Mouse (Mus musculus) CD4-positive helper T cell, adult 2 months (primary cell): Measurements from ENCODE around the gene Poll.

Experiments used
- DNase-seq: peaks from one replicate; pipeline ENCODE4 v3.0.0-alpha.2; 2012; ENCODE audit warnings: low read depth, missing footprints, low spot score

Poll gene

DNA sequence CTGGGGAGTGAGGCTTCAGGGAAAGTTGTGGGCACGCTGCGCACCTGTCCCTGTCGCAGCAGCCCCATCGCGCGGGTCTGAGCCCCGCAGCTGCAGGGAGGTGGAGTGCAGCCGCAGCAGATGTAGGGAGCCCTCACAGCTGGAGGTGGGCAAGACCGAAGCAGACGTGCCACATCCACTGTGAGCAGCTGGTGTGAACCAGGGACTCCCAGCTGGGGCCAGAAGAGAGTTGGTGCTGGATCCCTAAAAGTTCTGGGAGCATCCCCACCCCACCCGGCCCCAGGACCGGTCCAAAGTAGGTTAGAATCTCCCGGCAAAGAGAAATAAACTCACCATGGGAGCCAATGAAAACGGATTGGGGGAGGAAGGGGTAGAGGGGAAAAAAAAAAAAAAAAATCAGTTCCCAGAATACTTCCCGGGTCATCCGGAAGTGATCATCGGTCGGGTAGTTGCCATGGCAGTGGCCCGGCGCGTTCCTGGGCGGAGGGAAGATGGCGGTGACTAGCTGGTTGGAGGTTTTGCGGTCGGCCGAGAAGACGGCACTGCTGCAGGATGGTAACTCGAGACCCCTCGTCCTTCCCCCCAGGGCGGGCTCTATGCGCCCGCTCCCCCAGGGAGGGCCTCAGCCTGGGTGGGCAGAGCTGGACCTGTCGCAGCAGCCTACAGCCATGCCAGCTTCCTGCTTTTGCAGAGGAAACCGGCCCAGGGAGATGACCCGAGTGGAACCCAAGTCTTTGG lies at the start of gene Poll, which contains the start of gene Gm17018:
Poll (minus strand) TSS at position 379 of the 738 bp plus-strand sequence.
Gm17018 (plus strand) TSS at position 463 of the 738 bp plus-strand sequence.
- peak; percentile 87 for DNase-seq

- no peak for DNase-seq
Observed at GRCm38 (mm10) chr19:45608648-45609339, 48.5 kb upstream of the Poll start.

DNA sequence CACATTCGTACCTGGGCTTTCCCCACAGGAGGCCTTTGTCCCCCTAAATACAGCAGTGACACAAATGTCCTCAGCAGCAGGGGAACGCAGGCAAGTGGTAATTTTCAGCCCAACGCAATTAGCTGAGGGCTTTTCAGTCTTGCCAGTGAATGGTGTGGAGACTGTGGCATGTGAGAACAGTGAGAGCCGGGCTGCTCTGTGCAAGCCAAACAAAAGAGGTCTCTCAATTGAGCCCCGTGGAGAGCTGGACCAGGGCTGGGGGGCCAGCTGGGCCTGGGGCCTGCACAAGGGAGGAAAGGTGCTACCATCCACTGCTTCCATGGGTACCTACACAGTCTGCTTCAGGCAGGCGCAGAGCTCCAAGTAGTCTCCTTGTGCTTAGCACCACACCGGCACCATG lies 47.1 kb upstream of the Poll start:
- DNase-seq = no peak

- DNase-seq = no peak
Observed at GRCm38 (mm10) chr19:45606701-45607100, 46.4 kb upstream of the Poll start.

- DNase-seq = no peak
Observed at GRCm38 (mm10) chr19:45602606-45603005, 42.3 kb upstream of the Poll start.

DNA sequence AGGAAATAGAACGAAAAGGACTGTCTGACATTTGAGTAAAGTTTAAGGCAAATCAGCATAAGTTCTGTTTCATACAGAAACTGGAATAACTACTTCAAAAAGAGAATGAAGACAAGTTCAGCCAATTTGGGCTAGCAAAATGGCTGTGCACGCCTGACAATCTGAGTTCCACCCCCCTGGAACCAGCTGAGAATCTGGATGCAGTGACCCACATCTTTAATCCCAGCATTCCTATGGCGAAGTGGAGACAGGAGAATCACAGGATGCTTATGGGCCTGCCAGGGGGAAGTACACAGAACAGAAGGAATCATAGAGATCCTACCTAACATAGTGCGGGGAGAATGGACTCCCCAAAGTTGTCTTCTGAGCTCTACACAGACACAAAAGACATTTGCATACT lies 36.8 kb upstream of the Poll start:
- no peak for DNase-seq

- no peak for DNase-seq
Observed at GRCm38 (mm10) chr19:45596434-45596833, 36.1 kb upstream of the Poll start.

GRCm38 (mm10) chr19:45596019-45596418 lies 35.7 kb upstream of the Poll start:
- no peak for DNase-seq

DNA sequence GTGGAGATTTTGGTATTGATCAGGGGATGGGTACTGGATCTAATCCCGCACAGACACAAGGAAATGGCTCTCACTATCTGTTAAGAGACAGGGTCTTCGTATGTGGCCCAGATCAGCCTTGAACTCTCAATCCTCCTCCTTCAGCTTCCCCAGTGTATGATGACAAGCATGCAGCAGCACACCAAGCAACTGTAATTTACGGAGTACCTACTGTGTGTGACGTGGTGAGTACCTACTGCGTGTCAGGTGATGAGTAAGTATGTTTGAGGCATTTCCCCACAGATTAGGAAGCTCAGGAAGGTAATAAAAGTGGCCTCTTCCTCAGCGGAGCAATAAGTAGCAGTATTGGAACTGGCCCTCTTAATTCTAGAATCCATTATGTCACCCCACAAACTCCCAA lies 35.1 kb upstream of the Poll start:
- no peak for DNase-seq

- DNase-seq = no peak
Observed at GRCm38 (mm10) chr19:45594079-45594478, 33.7 kb upstream of the Poll start.

DNA sequence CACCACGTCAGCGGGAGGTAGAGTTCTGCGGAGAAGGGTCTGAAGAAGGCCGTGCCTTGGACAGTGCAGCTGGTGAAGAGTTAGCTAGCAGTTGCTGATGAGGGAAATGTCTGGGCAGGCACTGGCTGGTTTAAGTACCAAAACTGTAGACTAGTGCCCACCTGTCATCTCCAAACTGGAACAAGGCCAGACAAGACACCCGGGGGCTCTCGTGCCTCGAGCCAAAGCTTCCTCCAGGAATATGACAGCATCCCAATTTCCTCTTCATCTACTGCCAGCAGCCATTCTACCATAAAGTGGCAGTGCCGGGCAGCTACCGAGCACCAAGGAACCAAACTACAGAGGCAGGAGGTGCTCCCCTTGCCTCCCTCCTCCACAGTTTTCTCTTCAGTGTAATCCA lies 32.6 kb upstream of the Poll start:
- DNase-seq = no peak

GRCm38 (mm10) chr19:45591704-45592103 lies 31.4 kb upstream of the Poll start:
- no peak for DNase-seq

- DNase-seq = no peak
Observed at GRCm38 (mm10) chr19:45589761-45590160, 29.4 kb upstream of the Poll start.

GRCm38 (mm10) chr19:45587509-45588292 lies 27.4 kb upstream of the Poll start:
- DNase-seq = no peak

GRCm38 (mm10) chr19:45586850-45587249 lies 26.5 kb upstream of the Poll start:
- DNase-seq = no peak

DNA sequence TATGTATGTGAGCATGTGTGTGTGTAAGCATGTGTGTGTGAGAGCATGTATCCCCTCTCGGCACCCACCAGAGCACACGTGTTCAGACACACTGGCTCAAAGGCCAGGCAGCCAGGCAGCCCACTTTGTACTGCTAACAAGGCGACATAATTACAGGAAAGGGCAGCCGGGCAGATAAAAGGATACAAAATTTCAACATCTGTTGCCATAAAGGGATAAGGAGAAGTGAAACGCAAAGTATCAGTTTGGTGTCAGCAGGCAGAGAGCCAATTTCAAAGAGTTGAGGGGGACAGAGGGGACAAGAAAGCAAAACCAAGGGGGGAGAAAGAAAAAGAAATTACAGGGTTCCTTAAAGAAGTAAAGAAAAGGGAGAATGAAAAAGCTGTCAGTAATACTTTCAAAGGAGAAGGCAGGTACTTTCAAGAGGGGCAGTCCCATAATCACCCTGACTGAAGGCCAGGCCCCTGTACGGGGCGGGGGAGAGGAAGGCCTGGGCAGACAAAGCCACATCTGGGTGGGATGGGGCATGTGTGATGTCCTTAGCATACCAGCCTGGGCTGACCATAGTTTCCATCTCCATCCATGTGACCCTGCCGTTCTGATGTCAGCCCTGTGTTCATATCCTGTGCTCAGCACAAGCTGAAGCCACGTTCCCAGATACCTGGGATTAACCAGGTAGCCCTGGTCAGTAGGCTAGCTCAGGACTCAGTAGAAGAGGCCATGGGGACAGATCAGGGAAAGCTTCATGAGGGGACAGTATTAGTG lies 24.7 kb upstream of the Poll start:
- no peak for DNase-seq

DNA sequence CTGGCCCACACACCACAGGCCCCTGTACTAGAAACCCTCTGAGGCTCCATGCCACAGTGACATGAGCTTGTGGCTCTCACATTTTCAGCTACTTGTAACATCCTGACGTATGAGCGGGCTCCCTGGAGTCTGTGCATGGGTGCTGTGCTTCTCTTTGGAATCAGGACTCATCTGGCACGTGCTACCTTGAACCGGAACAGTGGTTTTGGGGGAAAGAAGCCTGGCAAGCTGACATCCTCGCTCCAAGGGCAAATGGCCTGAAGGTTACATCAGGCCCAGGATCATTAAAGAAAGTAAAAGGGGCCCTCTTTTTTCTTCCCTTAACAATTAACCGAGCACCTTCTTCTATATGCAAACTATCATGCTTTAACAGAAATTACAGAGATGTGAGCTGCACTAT lies 22.8 kb upstream of the Poll start:
- no peak for DNase-seq

DNA sequence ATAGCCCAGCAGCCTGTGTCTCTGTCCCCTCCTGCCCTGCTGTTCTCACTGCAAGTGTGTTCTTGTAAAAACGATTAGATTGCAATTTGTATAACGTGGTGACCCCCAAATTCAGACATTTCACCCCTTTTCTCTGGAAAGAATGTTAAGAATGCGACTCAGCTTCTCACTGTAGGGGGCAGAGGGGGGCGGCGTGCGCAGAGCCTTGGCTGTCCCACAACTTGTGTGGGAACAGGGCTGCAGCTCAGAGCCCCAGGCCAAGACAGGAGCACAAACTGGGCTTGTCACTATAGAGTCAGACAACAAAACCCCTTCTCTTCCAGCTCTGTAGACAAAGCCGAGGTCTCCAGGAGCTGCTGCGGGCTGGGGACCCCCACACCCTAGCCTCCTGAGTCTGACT lies 21.8 kb upstream of the Poll start:
- DNase-seq = no peak

- DNase-seq = peak; percentile 41
Observed at GRCm38 (mm10) chr19:45581257-45581656, 20.9 kb upstream of the Poll start.

GRCm38 (mm10) chr19:45580235-45580634 lies 19.9 kb upstream of the Poll start:
- no peak for DNase-seq

DNA sequence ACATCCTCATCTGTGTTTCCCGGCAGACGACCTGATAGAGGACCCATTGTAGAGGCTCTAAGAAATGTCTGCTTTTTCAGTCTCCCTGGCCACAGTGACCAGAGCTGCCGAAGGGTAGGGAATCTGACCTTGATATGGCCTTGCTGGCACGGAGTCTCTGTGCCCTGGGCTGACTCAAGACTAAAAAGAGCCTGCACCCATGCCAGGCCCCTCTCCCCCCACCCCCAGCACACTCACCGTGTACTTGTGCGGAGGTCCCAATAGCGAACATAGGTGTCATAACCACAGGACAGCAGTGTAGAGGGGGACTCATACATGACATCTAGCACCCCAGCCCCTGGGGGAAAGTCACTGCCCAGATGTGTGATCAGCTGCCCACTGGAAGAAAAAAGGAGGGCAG lies 19.1 kb upstream of the Poll start:
- no peak for DNase-seq

DNA sequence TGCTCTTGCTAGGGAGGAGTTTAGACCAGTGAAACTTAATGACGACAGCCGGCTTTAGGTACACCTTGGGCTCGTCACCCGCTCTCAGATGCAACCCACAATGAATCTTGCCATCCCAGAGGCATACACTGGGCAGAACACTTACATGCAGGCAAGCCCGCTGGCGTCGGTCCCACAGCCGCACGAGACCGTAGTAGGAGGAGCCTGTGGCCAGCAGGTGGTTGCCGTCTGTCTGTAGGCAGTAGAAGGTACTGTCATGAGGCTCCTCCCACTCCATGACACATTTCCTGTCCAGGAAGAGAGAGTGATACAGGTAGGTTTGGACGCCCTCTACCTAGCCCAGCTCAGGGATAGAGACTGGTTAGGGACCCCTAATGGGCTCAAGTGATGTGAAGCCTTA lies 18.6 kb upstream of the Poll start:
- DNase-seq = peak; percentile 70
